Mouse (Mus musculus) testis, postnatal 10 days (tissue): ENCODE data around the gene Akr7a5.

ENCODE experiments used
- DNase-seq: peaks from one replicate; pipeline ENCODE4 v3.0.0; 2021; ENCODE audit warnings: low spot score

Akr7a5 gene

GRCm38 (mm10) chr4:139352832-139353231 is 42.3 kb downstream of the Akr7a5 start:
- no peak for DNase-seq

GRCm38 (mm10) chr4:139357211-139357610 is 46.7 kb downstream of the Akr7a5 start:
- DNase-seq = no peak

GRCm38 (mm10) chr4:139360761-139361548 is 50.4 kb downstream of the Akr7a5 start:
- DNase-seq = no peak

GRCm38 (mm10) chr4:139367336-139367735 is 56.8 kb downstream of the Akr7a5 start:
- DNase-seq = no peak
